Mouse (Mus musculus): ENCODE results near the gene Igflr1. TPM values are rescaled to one million over a fixed set of nuclear protein-coding genes. Genes with fewer than 3 reads are reported as not detected.

Gene Igflr1
- polyA plus RNA-seq (2014; fragmentation: Nextera tagmentation; extraction: Ambion mirVana) = 3.0 and 4.1 TPM in 2 replicates

DNA sequence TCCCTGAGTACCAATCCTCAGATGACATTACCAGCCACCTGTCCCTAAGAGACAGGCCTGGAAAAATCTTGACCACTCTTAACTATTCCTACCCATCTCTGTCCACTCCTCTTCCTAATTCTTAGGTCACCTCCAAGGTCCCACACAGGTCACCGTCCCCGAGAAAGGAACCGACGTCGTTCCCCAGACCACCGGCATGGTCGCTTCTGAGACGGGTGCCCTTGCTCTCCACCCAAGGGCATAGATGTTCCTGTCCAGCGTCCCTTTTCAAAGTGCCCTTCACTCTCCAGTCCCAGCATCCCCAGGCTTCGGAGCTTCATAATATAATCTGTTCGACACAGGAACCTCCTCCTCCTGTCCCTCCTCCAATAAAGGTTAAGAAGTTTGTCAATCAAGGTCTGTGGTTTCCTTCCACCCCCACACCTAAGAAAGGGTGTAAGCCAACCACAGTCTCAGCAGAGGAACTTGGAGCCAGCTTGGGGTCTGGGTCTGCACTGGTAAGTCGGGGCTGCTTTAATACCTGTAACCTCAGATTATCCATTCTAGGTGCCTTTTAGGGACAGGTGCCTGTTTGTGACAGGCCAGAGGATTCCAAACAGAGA lies at the start of gene Igflr1:
Igflr1 (plus strand) TSS at position 458 of the 602 bp plus-strand sequence.
- Histone ChIP-seq H3K27me3 (ENCODE audit: insufficient read depth, low read length) (no peaks in the 10 kb centered on the region), H3K4me2 (no peak within 1 kb of the TSS; the same call in 1 of the 2 replicates), H3K27ac (ENCODE audit: low read depth) (no peak within 1 kb of the TSS), H3K4me1 (ENCODE audit: insufficient read depth) (no peaks in the 10 kb centered on the region), H3K9me3 (ENCODE audit: low read depth, low read length) (no peaks in the 10 kb centered on the region), H3K36me3 (ENCODE audit: insufficient read depth) (peaks cover 51% of the 10 kb centered on the region), H3K9ac (no peak within 1 kb of the TSS), H3K4me3 (ENCODE audit: low read depth, low read length) (no peak within 1 kb of the TSS)
- 93% methylated on average over 12 of the region's 12 CpGs for WGBS
- no peak for ATAC-seq (ENCODE audit: insufficient read depth)
- TF ChIP-seq CTCF (IDR thresholded peaks at IDR 0.05; ENCODE audit: low read depth) = no peak
- no peak for DNase-seq

DNA sequence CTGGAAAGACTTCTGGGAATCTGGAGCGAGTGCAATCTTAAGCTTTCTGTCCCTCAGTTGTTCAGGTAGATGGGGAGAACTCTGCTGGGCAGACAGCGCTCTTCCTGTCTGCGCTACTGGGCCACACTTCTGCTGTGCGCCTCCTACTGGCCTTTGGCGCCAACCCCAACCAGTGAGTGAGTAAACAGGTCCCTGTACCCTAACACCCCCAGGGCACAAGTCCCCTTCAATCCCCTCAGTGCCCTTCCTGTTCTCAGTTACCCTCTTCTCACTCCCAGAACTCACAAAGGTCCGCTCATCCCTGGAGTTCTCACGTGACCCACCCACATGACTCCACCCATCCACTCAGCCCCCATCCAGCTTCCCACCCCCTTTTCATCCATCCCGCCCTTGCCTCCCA lies 46.9 kb upstream of the Igflr1 start:
- Histone ChIP-seq H3K4me1 (ENCODE audit: insufficient read depth) (no peaks in the 10 kb centered on the region), H3K36me3 (ENCODE audit: insufficient read depth) (peaks cover 5% of the 10 kb centered on the region; the same call in 1 of the 2 replicates), H3K27ac (ENCODE audit: low read depth) (no peak overlapping the region), H3K4me2 (no peak overlapping the region), H3K4me3 (ENCODE audit: low read depth, low read length) (no peak overlapping the region), H3K9ac (no peak overlapping the region), H3K27me3 (ENCODE audit: insufficient read depth, low read length) (no peaks in the 10 kb centered on the region), H3K9me3 (ENCODE audit: low read depth, low read length) (no peaks in the 10 kb centered on the region)
- ATAC-seq (ENCODE audit: insufficient read depth) (no peak), DNase-seq (no peak)
- WGBS = 37% methylated on average over 8 of the region's 8 CpGs
- peak; percentile 13; the same call in 1 of the 2 replicates for TF ChIP-seq CTCF (IDR thresholded peaks at IDR 0.05; ENCODE audit: low read depth)

DNA sequence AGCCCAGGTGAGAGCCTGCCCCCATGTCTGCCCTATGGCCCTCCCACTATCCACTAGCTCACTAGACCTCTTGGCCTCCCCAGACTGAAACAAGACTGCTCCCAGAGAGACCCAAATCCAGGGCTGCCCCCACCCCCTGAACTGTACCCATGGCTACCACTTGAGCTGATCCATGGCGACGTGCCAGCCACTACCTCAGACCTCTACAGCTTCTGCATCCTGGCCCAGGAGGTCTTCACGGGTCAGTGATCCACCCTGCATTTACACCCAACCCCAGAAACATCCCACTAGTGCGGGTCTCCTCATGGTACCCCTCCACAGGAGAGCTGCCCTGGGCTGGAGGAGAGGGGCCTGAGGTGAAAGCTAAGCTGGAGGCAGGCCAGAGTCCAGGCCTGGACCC lies 44.8 kb upstream of the Igflr1 start:
- ATAC-seq (ENCODE audit: insufficient read depth) = no peak
- Histone ChIP-seq H3K9me3 (ENCODE audit: low read depth, low read length) (no peaks in the 10 kb centered on the region), H3K27ac (ENCODE audit: low read depth) (no peak overlapping the region), H3K4me1 (ENCODE audit: insufficient read depth) (no peaks in the 10 kb centered on the region), H3K4me2 (no peak overlapping the region), H3K9ac (no peak overlapping the region), H3K4me3 (ENCODE audit: low read depth, low read length) (no peak overlapping the region), H3K27me3 (ENCODE audit: insufficient read depth, low read length) (no peaks in the 10 kb centered on the region), H3K36me3 (ENCODE audit: insufficient read depth) (peaks cover 25% of the 10 kb centered on the region)
- DNase-seq = no peak
- 59% methylated on average over 4 of the region's 4 CpGs for WGBS
- TF ChIP-seq CTCF (IDR thresholded peaks at IDR 0.05; ENCODE audit: low read depth) = no peak

DNA sequence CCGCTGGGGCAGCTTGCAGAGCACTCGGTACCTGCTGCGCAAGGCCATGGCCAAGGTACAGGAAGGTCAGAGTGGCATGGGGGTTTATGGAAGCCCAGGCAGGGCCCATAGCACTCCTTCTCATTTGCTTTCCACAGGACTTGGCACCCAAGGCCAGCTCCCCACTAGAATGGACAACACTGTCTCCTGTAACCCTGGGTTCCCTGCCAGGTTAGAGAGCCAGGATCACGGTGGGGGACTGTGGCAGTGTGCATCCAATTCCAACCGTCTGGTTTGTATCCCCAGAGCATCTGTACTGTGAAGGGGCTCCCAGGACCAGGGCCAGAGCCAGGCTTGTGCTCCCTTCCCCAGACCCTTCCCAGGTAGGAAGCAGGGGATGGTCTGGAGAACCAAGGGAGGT lies 44.4 kb upstream of the Igflr1 start:
- no peaks in the 10 kb centered on the region for H3K9me3 ChIP-seq (ENCODE audit: low read depth, low read length)
- no peak for TF ChIP-seq CTCF (IDR thresholded peaks at IDR 0.05; ENCODE audit: low read depth)
- 70% methylated on average over 5 of the region's 5 CpGs for WGBS
- H3K9ac ChIP-seq = no peak overlapping the region
- DNase-seq = no peak
- H3K36me3 ChIP-seq (ENCODE audit: insufficient read depth) = peaks cover 29% of the 10 kb centered on the region
- H3K27me3 ChIP-seq (ENCODE audit: insufficient read depth, low read length) = no peaks in the 10 kb centered on the region
- no peak for ATAC-seq (ENCODE audit: insufficient read depth)
- no peak overlapping the region for H3K4me2 ChIP-seq
- no peak overlapping the region for H3K27ac ChIP-seq (ENCODE audit: low read depth)
- H3K4me1 ChIP-seq (ENCODE audit: insufficient read depth) = no peaks in the 10 kb centered on the region
- no peak overlapping the region for H3K4me3 ChIP-seq (ENCODE audit: low read depth, low read length)

DNA sequence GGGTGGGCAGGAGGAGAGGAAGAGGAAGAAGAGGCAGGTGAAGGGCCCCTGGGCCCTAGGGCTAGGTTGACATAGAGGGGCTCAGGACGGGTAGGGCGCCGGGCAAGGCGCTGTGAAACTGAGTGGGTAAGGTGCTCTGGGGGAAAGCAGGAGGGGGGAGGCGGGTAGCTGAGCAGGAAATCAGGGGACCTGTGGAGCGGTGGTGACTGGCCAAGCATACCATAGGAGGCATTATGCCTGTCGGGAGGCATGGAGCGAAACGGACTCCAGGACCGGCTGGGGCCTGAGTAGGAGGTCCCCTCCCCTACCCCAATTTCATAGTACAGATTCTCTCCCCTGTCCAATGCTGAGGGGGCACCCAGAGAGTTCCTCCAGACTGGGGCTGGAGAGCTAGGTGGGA lies 42.4 kb upstream of the Igflr1 start:
- Histone ChIP-seq H3K9me3 (ENCODE audit: low read depth, low read length) (no peaks in the 10 kb centered on the region), H3K27me3 (ENCODE audit: insufficient read depth, low read length) (no peaks in the 10 kb centered on the region), H3K27ac (ENCODE audit: low read depth) (no peak overlapping the region), H3K4me1 (ENCODE audit: insufficient read depth) (peaks cover 7% of the 10 kb centered on the region), H3K4me2 (no peak overlapping the region), H3K4me3 (ENCODE audit: low read depth, low read length) (no peak overlapping the region), H3K36me3 (ENCODE audit: insufficient read depth) (peaks cover 46% of the 10 kb centered on the region), H3K9ac (no peak overlapping the region)
- DNase-seq (no peak), ATAC-seq (ENCODE audit: insufficient read depth) (no peak)
- no peak for TF ChIP-seq CTCF (IDR thresholded peaks at IDR 0.05; ENCODE audit: low read depth)
- WGBS = 84% methylated on average over 10 of the region's 10 CpGs

DNA sequence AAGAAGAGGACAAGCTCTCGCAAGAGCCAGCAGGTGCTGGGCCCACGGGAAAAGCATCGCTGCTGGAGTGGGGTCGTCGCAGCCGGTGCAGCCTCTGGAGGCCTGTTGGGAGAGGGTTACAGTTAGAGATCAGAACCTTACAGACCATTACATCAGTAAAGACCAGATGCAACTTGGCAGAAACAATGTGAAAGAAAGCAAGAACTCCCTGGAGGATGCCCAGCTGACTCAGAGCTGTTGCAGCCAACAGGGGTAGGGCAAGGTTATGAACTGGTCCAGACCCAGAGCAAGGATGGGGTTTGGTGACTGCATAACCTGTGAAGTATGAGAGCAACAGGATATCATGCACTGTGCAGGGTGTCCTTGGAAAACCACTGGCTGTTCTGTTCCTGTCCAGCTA lies 40.7 kb upstream of the Igflr1 start:
- Histone ChIP-seq H3K9me3 (ENCODE audit: low read depth, low read length) (no peaks in the 10 kb centered on the region), H3K4me3 (ENCODE audit: low read depth, low read length) (no peak overlapping the region), H3K4me2 (no peak overlapping the region), H3K36me3 (ENCODE audit: insufficient read depth) (peaks cover 63% of the 10 kb centered on the region), H3K4me1 (ENCODE audit: insufficient read depth) (peaks cover 7% of the 10 kb centered on the region), H3K27ac (ENCODE audit: low read depth) (no peak overlapping the region), H3K27me3 (ENCODE audit: insufficient read depth, low read length) (no peaks in the 10 kb centered on the region), H3K9ac (no peak overlapping the region)
- 78% methylated on average over 6 of the region's 6 CpGs for WGBS
- TF ChIP-seq CTCF (IDR thresholded peaks at IDR 0.05; ENCODE audit: low read depth) = no peak
- ATAC-seq (ENCODE audit: insufficient read depth) = no peak
- no peak for DNase-seq

DNA sequence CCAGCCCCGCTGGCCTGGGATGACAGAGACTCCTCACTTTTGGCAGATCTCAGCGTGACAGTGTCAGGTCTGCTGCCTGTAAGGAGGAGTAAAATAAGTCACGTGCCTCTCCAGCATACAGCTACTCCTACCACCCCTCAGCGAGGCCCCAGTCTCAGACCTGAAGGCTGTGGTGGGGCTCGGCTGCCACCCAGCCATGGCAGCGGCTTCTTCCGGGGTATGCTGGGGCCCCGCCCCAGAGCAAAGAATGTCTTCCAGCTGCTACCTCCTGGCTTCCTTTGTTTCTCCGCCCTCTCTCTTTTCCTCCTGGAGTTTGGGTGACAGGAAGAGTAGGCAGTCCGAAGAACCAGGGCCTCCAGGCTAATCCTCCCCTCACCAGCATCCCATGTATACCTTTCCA lies 39.3 kb upstream of the Igflr1 start:
- no peak for TF ChIP-seq CTCF (IDR thresholded peaks at IDR 0.05; ENCODE audit: low read depth)
- Histone ChIP-seq H3K9ac (peak overlapping the region; percentile 32), H3K4me2 (peak overlapping the region; percentile 43), H3K4me1 (ENCODE audit: insufficient read depth) (peaks cover 7% of the 10 kb centered on the region), H3K27ac (ENCODE audit: low read depth) (peak overlapping the region; percentile 50; the same call in 1 of the 2 replicates), H3K9me3 (ENCODE audit: low read depth, low read length) (no peaks in the 10 kb centered on the region), H3K27me3 (ENCODE audit: insufficient read depth, low read length) (no peaks in the 10 kb centered on the region), H3K36me3 (ENCODE audit: insufficient read depth) (peaks cover 77% of the 10 kb centered on the region), H3K4me3 (ENCODE audit: low read depth, low read length) (no peak overlapping the region)
- 21% methylated on average over 9 of the region's 10 CpGs for WGBS
- ATAC-seq (ENCODE audit: insufficient read depth) (peak; percentile 66), DNase-seq (peak; percentile 49)
